9 mouse cellular contexts compared by ENCODE assay signal in genomic region chr8:13529891-13530316, GRCm38 (mm10). TPM values are rescaled to one million over a fixed set of nuclear protein-coding genes. Genes with fewer than 3 reads are reported as not detected.
DNase-seq lines count a peak whose midpoint lies in the region; ATAC-seq and TF ChIP-seq lines count a peak whose summit lies in the region.
"Had no signal": no experiment of that assay in that cellular context is flagged by ENCODE, and none has a peak within 500 bp of the region (broad histone marks: within the 10 kb centered on the region; RNA-seq: fewer than 3 reads in every experiment).

No protein-coding gene starts in this region.

- H3K4me3 ChIP-seq in forebrain, embryonic 14.5 days (ENCODE audit: low read depth, low read length), result no peak overlapping the region
- no peak overlapping the region for H3K4me3 ChIP-seq in forebrain, embryonic 11.5 days (ENCODE audit: low read depth, low read length)
- H3K4me3 ChIP-seq in heart, embryonic 11.5 days (ENCODE audit: low read depth, low read length), result no peak overlapping the region
- no peak overlapping the region for H3K4me3 ChIP-seq in testis, adult 2 months (ENCODE audit: control insufficient read depth, low read depth, low read length)
- H3K4me3 ChIP-seq: megakaryocyte, embryonic 14.5 days had no signal

- H3K27me3 ChIP-seq in forebrain, embryonic 14.5 days (replicated peaks; ENCODE audit: control insufficient read depth, insufficient read depth, low read length), result no peaks in the 10 kb centered on the region
- H3K27me3 ChIP-seq in forebrain, embryonic 11.5 days (ENCODE audit: control insufficient read depth, insufficient read depth, low read length), result no peaks in the 10 kb centered on the region
- no peaks in the 10 kb centered on the region for H3K27me3 ChIP-seq in heart, embryonic 11.5 days (ENCODE audit: control insufficient read depth, insufficient read depth, low read length)
- H3K27me3 ChIP-seq in testis, adult 2 months (ENCODE audit: control insufficient read depth, insufficient read depth, low read length), result no peaks in the 10 kb centered on the region

- H3K27ac ChIP-seq in forebrain, embryonic 14.5 days (ENCODE audit: low read depth, low read length), result no peak overlapping the region
- H3K27ac ChIP-seq in forebrain, embryonic 11.5 days (ENCODE audit: low read depth, low read length), result no peak overlapping the region
- no peak overlapping the region for H3K27ac ChIP-seq in heart, embryonic 11.5 days (ENCODE audit: low read depth, low read length)
- H3K27ac ChIP-seq in testis, adult 2 months (ENCODE audit: control insufficient read depth, insufficient read depth, low read depth, low read length), result peak overlapping the region; percentile 55; the same call in 1 of the 2 replicates

- ATAC-seq in forebrain, embryonic 14.5 days, result peak; percentile 47; the same call in 1 of the 2 replicates
- no peak for ATAC-seq in forebrain, embryonic 11.5 days (replicated peaks; ENCODE audit: low FRiP score)
- ATAC-seq in heart, embryonic 11.5 days (replicated peaks; ENCODE audit: insufficient number of reproducible peaks, low FRiP score, low TSS enrichment), result no peak; the same call in 1 of the 2 replicates

- H3K9me3 ChIP-seq in forebrain, embryonic 14.5 days (replicated peaks; ENCODE audit: control insufficient read depth, low read length), result 0 out of 2 replicates have a peak, but pooled peaks cover 3% of the 10 kb centered on the region
- no peaks in the 10 kb centered on the region for H3K9me3 ChIP-seq in forebrain, embryonic 11.5 days (ENCODE audit: control insufficient read depth, low read length)
- H3K9me3 ChIP-seq in heart, embryonic 11.5 days (replicated peaks; ENCODE audit: control insufficient read depth, low read length), result peaks cover 6% of the 10 kb centered on the region; the same call in 1 of the 2 replicates

- peak; percentile 75 for DNase-seq in forebrain, embryonic 14.5 days (ENCODE audit: low spot score)
- DNase-seq in forebrain, embryonic 11.5 days (ENCODE audit: low spot score), result no peak
- DNase-seq in cerebellum, postnatal 14 days, result peak; percentile 97 to 99
- DNase-seq in kidney, postnatal 25 days, result peak; percentile 93 to 95
- DNase-seq in lung, postnatal 14 days, result peak; percentile 86
- no peak for DNase-seq in thymus, postnatal 4 days

- no peak overlapping the region for H3K4me2 ChIP-seq in forebrain, embryonic 14.5 days (ENCODE audit: low read length)
- H3K4me2 ChIP-seq in forebrain, embryonic 11.5 days (ENCODE audit: low read depth, low read length, severe bottlenecking), result no peak overlapping the region
- H3K4me2 ChIP-seq in heart, embryonic 11.5 days, result no peak overlapping the region

- no peak overlapping the region for H3K9ac ChIP-seq in forebrain, embryonic 14.5 days (ENCODE audit: low read length)
- no peak overlapping the region for H3K9ac ChIP-seq in forebrain, embryonic 11.5 days (ENCODE audit: low read length)
- H3K9ac ChIP-seq in heart, embryonic 11.5 days (ENCODE audit: low read depth, low read length), result 0 out of 2 replicates have a peak overlapping the region, but pooled peaks have one; percentile 3

- no peak for TF ChIP-seq POLR2A in testis, adult 2 months (IDR thresholded peaks at IDR 0.05; ENCODE audit: control insufficient read depth, low read depth, low read length)

- WGBS in forebrain, embryonic 14.5 days, result 46% methylated on average over 7 of the region's 7 CpGs
- 77% methylated on average over 7 of the region's 7 CpGs for WGBS in forebrain, embryonic 11.5 days
- 52% methylated on average over 7 of the region's 7 CpGs for WGBS in heart, embryonic 11.5 days (ENCODE audit: insufficient replicate concordance)

- H3K36me3 ChIP-seq in forebrain, embryonic 14.5 days (ENCODE audit: control insufficient read depth, insufficient read depth, low read length), result no peaks in the 10 kb centered on the region
- H3K36me3 ChIP-seq in forebrain, embryonic 11.5 days (ENCODE audit: control insufficient read depth, insufficient read depth, low read length), result no peaks in the 10 kb centered on the region
- no peaks in the 10 kb centered on the region for H3K36me3 ChIP-seq in heart, embryonic 11.5 days (ENCODE audit: control insufficient read depth, insufficient read depth, low read length)
- H3K36me3 ChIP-seq in testis, adult 2 months (ENCODE audit: control insufficient read depth, insufficient read depth, low read length), result no peaks in the 10 kb centered on the region

- no peak for TF ChIP-seq CTCF in testis, adult 2 months (IDR thresholded peaks at IDR 0.05; ENCODE audit: control insufficient read depth, insufficient read depth, insufficient replicate concordance, low read depth, low read length)

- H3K4me1 ChIP-seq in forebrain, embryonic 14.5 days (ENCODE audit: control insufficient read depth, insufficient read depth, low read length), result peaks cover 20% of the 10 kb centered on the region
- H3K4me1 ChIP-seq in forebrain, embryonic 11.5 days (replicated peaks; ENCODE audit: control insufficient read depth, insufficient read depth, low read length), result no peaks in the 10 kb centered on the region
- H3K4me1 ChIP-seq in heart, embryonic 11.5 days (ENCODE audit: control insufficient read depth, insufficient read depth, low read length), result peaks cover 28% of the 10 kb centered on the region
- peaks cover 10% of the 10 kb centered on the region for H3K4me1 ChIP-seq in testis, adult 2 months (ENCODE audit: control insufficient read depth, insufficient read depth, low read length)

RNA-seq across cellular contexts. Expression of gene 1700029H14Rik, which starts 32.4 kb away (rescaled TPM):
- not detected in 2 replicates for polyA plus RNA-seq in forebrain, embryonic 14.5 days (2014; fragmentation: Nextera tagmentation; extraction: Ambion mirVana)
- polyA plus RNA-seq in forebrain, embryonic 11.5 days (2014; fragmentation: Nextera tagmentation; extraction: Ambion mirVana), result not detected in 2 replicates
- polyA plus RNA-seq in heart, embryonic 11.5 days (2014; fragmentation: Nextera tagmentation; extraction: Ambion mirVana), result not detected in 2 replicates
- polyA plus RNA-seq in testis, adult 2 months (2012; rRNA removed), result 536 and 642 TPM in 2 replicates

RNA-seq across cellular contexts. Expression of gene Gas6, which starts 35.6 kb away (rescaled TPM):
- 9.7 and 12.5 TPM in 2 replicates for polyA plus RNA-seq in forebrain, embryonic 14.5 days (2014; fragmentation: Nextera tagmentation; extraction: Ambion mirVana)
- polyA plus RNA-seq in forebrain, embryonic 11.5 days (2014; fragmentation: Nextera tagmentation; extraction: Ambion mirVana), result 9.8 and 10.5 TPM in 2 replicates
- polyA plus RNA-seq in heart, embryonic 11.5 days (2014; fragmentation: Nextera tagmentation; extraction: Ambion mirVana), result 12.4 and 17.7 TPM in 2 replicates
- polyA plus RNA-seq in testis, adult 2 months (2012; rRNA removed), result 54.9 and 57.8 TPM in 2 replicates

Comparison
In these comparisons a context has a peak if more than half of its experiments do, and no peak if none do; other contexts are left out.
1. DNase-seq: peak in forebrain, embryonic 14.5 days (single experiment), cerebellum, postnatal 14 days (2 of 2), kidney, postnatal 25 days (2 of 2) and lung, postnatal 14 days (single experiment); none in forebrain, embryonic 11.5 days (single experiment) and thymus, postnatal 4 days (single experiment).
2. RNA of gene 1700029H14Rik, which starts 32.4 kb away (polyA plus RNA-seq): 536 to 642 TPM in testis, adult 2 months; not detected in forebrain, embryonic 11.5 days, not detected in forebrain, embryonic 14.5 days and not detected in heart, embryonic 11.5 days; every median in the first group is over 100 times any median in the second.